Mouse (Mus musculus) spleen, adult 18-20 months (tissue): ENCODE measurements around the gene Dab1.

Experiments
- DNase-seq, 2 experiments: peaks; one replicate each; pipeline ENCODE4 v3.0.0; 2022; ENCODE audit warnings: mixed read lengths in 2 of 2

Dab1 gene

GRCm38 (mm10) chr4:104625316-104625715, 1006.2 kb downstream of the Dab1 start:
- DNase-seq: no peak

DNA sequence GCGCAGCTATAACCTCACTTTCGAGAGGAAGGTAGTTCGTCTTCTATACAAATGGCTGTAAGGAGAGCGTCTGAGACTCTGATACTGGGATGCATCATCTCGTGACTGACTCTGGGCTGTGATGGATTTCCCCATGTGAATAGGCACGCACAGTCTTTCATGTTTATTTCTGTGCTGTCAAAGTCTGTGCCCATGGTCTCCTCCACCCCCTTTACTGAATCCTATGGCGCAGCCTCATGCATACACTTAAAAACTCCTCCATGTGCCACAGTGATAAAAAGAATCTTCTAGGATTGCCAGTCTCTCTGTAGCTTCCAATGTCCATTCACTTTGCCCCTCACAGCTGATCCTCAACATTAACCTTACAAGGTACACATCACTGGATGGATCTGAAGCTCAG, 1009.5 kb downstream of the Dab1 start:
- DNase-seq: no peak

DNA sequence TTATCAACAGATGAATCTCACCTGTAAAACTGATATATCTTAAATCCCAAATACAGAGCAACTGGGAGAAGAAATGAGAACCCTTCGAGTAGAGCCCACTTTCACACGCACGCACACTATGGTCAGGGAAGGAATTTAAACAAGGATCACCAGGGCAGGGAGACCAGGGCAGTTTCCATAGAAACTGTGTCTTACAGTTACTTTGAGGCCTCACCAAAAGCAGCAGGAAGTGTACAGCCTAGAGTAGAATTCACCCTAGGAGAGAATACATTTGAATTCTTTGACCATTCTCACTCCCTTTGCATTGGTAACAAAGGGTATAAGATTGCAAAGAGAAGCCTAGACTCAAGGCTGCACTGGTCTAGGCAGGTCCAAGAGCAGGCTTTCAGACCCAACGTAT, 1017.9 kb downstream of the Dab1 start:
- DNase-seq: no peak

DNA sequence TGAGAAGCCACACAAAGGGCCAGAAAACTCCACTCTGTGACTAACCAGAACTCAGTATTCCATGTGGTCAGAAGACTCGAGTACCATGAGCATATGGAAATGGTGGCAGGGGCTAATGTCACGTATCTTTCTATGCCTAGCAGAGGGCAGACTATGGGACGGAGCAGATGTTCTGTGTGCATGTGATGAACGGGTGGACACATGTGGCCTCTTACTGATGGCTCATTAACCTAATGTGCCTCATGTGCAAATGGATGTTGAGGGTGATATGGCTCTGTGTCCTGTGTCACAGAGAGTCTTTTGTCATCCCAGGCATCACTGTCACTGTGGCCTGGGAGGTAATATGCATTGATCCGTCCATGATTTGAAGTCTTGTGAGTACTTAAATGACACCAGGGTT, 1021.5 kb downstream of the Dab1 start:
- no peak for DNase-seq

GRCm38 (mm10) chr4:104642761-104643469, 1023.8 kb downstream of the Dab1 start:
- no peak for DNase-seq

- no peak for DNase-seq
Measured at GRCm38 (mm10) chr4:104643534-104644356, 1024.6 kb downstream of the Dab1 start.

- no peak for DNase-seq
Measured at GRCm38 (mm10) chr4:104644357-104644630, 1025.1 kb downstream of the Dab1 start.

DNA sequence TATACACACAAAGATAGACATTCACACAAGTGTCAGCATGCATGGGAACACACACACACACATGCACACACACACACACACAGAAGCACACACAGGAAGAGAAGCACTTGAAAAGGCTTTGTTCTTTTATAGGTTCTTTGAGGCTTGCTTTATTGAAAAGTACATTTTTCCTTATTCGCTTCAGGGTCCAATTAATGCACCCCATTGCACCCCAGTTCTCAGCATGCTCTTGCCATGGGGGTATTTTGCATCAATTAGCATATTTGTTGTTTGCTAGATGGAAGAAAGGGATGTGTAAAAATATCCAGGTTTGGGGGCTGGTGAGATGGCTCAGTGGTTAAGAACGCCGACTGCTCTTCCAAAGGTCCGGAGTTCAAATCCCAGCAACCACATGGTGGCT, 1025.7 kb downstream of the Dab1 start:
- DNase-seq: no peak

- no peak for DNase-seq
Measured at GRCm38 (mm10) chr4:104651761-104652160, 1032.6 kb downstream of the Dab1 start.

GRCm38 (mm10) chr4:104656728-104657127, 1037.6 kb downstream of the Dab1 start:
- DNase-seq: no peak

DNA sequence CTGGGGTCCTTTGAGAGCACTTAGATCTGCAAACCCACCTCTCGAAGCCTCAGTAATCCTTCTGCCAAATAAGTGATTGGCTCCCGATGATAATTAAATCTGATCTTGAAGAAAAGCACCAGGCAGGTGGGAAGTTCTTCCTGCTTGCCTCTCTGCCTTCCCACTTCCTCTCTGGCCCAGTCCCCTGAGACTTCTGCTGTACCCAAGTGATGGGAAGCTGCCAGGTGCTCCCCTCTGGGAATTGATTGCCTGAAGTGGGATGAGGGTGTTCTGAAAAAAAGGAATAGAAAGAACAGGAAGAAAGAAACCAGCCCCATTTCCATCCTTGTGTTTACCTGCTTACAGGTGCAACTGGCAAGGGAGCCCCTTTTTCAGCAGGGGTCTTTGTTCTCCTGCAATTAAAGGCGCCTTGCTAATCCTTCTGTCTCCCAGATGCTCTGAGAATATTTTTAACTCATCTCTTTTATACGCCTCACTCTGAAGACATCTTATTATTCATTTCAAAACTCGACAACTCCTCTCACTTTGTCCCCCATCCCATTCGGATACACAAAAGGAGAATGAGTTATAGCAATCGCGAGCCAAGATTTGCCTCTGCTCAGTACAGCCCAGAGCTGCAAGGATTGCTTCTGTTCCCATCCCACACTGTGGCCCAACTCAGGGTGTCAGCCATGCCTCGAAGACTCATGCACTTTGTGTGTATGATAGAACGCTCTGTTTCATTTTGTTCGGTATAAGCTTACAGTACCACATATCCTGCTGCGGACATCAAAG, 1043.9 kb downstream of the Dab1 start:
- DNase-seq: no peak

- DNase-seq: peak in 1 of 2 experiments; percentile 10
Measured at GRCm38 (mm10) chr4:104665553-104665952, 1046.4 kb downstream of the Dab1 start.

- no peak for DNase-seq
Measured at GRCm38 (mm10) chr4:104666831-104667551, 1047.8 kb downstream of the Dab1 start.

- no peak for DNase-seq
Measured at GRCm38 (mm10) chr4:104668061-104668460, 1048.9 kb downstream of the Dab1 start.

DNA sequence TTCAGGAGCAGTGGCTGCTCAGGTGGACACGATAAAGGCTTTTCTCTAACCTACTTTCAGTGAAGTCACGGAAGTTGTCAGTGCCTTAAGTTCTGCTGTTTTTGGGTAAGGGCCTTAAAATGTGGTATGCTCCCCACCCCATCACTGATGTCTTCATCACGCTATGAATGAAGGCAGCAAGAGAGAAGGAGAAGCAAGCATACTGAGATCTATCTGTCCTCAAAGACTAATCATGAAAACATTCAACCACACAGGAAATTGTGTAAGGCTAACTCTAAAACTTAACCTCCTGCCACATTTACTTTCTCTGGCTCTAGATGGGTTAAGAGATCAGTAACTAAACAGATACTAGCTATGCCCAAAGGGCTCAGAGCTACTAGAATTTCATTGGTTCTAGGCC, 1050.2 kb downstream of the Dab1 start:
- no peak for DNase-seq

- no peak for DNase-seq
Measured at GRCm38 (mm10) chr4:104670741-104671140, 1051.6 kb downstream of the Dab1 start.

DNA sequence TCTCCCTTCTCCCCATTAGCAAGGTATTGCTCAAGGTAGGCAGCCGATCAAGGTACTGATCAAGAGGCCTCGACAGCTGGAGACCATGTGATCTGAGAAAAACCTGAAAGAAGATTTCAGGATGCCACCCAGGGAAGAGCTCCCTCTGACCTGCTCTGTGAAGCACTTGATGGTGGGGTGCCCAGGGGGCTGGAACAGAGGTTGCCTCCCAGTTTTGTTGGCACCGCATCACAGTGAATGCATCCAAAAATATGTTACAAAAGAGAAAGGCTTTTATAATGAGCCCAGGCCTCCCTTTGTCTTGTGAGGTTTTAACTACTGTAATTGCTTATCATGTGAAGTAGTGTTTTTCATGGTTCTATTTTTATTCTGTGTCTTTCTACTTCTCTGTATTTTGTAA, 1054.2 kb downstream of the Dab1 start:
- no peak for DNase-seq

GRCm38 (mm10) chr4:104674706-104675105, 1055.5 kb downstream of the Dab1 start:
- no peak for DNase-seq

- DNase-seq: no peak
Measured at GRCm38 (mm10) chr4:104678234-104678633, 1059.1 kb downstream of the Dab1 start.

GRCm38 (mm10) chr4:104680475-104680874, 1061.3 kb downstream of the Dab1 start:
- no peak for DNase-seq

GRCm38 (mm10) chr4:104686137-104686809, 1067.1 kb downstream of the Dab1 start:
- no peak for DNase-seq

- no peak for DNase-seq
Measured at GRCm38 (mm10) chr4:104689047-104689446, 1069.9 kb downstream of the Dab1 start.
